Mouse (Mus musculus): ENCODE results near the gene Shmt2. TPM values are rescaled to one million over a fixed set of nuclear protein-coding genes. Genes with fewer than 3 reads are reported as not detected.

The Shmt2 gene
- total and polyA plus RNA-seq, 2 experiments from 2014 or later: 51.5 to 109 TPM

DNA sequence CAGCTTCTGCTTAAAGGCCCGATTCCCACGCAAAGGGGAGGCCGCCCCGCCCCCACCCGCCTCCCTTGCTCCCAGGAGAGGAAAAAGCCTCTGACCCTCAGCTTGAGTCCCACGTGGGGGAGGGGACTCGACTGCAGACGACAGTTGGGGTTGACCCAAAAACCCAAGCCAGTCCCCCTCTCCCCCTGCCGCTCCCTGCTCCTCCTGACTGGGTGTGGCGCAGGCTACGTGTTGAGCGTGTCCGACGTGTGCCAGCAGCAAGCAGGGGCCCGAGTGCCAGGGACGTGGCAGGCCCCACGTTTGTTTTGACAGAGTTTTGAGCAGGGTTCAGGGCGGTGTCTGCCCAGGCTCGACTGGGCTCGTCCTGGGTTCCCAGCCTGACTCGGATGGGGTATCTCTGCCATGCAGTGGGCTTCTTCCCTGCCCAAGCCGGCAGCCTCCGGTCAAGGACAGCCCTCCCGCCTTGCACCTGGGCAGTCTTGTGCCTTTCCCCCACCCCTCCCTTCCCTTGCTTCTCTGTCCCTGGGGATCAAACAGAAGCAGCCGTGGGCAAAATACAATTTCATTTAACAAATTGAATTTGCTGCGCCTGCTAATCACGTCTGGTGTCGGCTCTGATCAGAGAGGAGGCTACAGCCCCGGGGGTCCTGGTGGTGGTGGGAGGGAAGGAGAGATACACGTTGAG, 5.5 kb downstream of the Shmt2 start:
- H3K9me3 ChIP-seq (replicated peaks; ENCODE audit: control insufficient read depth, low read length): no peaks in the 10 kb centered on the region
- H3K27ac ChIP-seq (ENCODE audit: low read depth): peak overlapping the region; percentile 63
- H3K4me1 ChIP-seq (ENCODE audit: control insufficient read depth, insufficient read depth): peaks cover 32% of the 10 kb centered on the region
- peaks cover 25% of the 10 kb centered on the region for H3K27me3 ChIP-seq (ENCODE audit: control insufficient read depth, insufficient read depth, low read length)
- TF ChIP-seq CTCF (IDR thresholded peaks at IDR 0.05; ENCODE audit: low read depth): no peak
- no peak for TF ChIP-seq EP300 (IDR thresholded peaks at IDR 0.05; ENCODE audit: low read depth)
- peak overlapping the region; percentile 28; the same call in 1 of the 2 replicates for H3K9ac ChIP-seq (replicated peaks; ENCODE audit: low read depth, low read length)
- H3K4me3 ChIP-seq (ENCODE audit: low read depth, low read length): peak overlapping the region; percentile 14
- WGBS: 12% methylated on average over 26 of the region's 30 CpGs
- peaks cover 30% of the 10 kb centered on the region for H3K36me3 ChIP-seq (replicated peaks; ENCODE audit: control insufficient read depth, insufficient read depth, low read length)
- peak overlapping the region; percentile 48 for H3K4me2 ChIP-seq (ENCODE audit: low read depth, low read length)
- DNase-seq (ENCODE audit: low spot score) (peak; percentile 44), ATAC-seq (ENCODE audit: insufficient read depth, low read depth) (peak; percentile 42)

DNA sequence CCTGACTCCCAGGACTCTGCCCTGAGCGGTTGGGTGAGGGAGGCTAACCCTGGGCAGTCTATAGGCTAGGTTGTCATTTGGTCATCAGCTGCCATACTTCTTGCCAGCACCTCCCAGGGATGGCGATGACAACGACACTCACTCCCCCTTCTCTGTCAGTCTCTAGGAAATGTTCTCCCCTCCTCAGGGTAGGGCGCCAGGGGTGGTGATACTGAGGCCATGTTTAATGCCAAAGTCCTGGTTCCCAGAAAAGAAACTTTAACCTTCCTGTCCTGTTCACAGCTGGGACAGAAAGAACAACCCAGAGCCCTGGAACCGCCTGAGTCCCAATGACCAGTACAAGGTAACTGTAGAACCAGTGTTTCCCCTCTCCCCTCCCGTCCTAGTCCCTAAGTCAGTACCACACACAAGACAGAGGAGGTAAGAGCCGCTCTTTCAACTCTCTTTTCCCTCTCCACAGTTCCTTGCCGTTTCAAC, 6.2 kb downstream of the Shmt2 start:
- peak overlapping the region; percentile 63 for H3K27ac ChIP-seq (ENCODE audit: low read depth)
- H3K9me3 ChIP-seq (replicated peaks; ENCODE audit: control insufficient read depth, low read length): no peaks in the 10 kb centered on the region
- peaks cover 30% of the 10 kb centered on the region for H3K36me3 ChIP-seq (replicated peaks; ENCODE audit: control insufficient read depth, insufficient read depth, low read length)
- DNase-seq (ENCODE audit: low spot score): no peak
- no peak for TF ChIP-seq CTCF (IDR thresholded peaks at IDR 0.05; ENCODE audit: low read depth)
- no peak for TF ChIP-seq EP300 (IDR thresholded peaks at IDR 0.05; ENCODE audit: low read depth)
- H3K4me3 ChIP-seq (ENCODE audit: low read depth, low read length): peak overlapping the region; percentile 28
- WGBS: 37% methylated on average over 8 of the region's 8 CpGs
- no peak for ATAC-seq (ENCODE audit: insufficient read depth, low read depth)
- H3K27me3 ChIP-seq (ENCODE audit: control insufficient read depth, insufficient read depth, low read length): peaks cover 32% of the 10 kb centered on the region
- H3K9ac ChIP-seq (replicated peaks; ENCODE audit: low read depth, low read length): peak overlapping the region; percentile 28; the same call in 1 of the 2 replicates
- peaks cover 32% of the 10 kb centered on the region for H3K4me1 ChIP-seq (ENCODE audit: control insufficient read depth, insufficient read depth)
- H3K4me2 ChIP-seq (ENCODE audit: low read depth, low read length): peak overlapping the region; percentile 48

- peaks cover 37% of the 10 kb centered on the region for H3K27me3 ChIP-seq (ENCODE audit: control insufficient read depth, insufficient read depth, low read length)
- ATAC-seq (ENCODE audit: insufficient read depth, low read depth) (no peak), DNase-seq (ENCODE audit: low spot score) (no peak)
- peak overlapping the region; percentile 28 for H3K4me3 ChIP-seq (ENCODE audit: low read depth, low read length)
- H3K4me2 ChIP-seq (ENCODE audit: low read depth, low read length): peak overlapping the region; percentile 48
- 43% methylated on average over 9 of the region's 9 CpGs for WGBS
- 0 out of 2 replicates have a peak overlapping the region, but pooled peaks have one; percentile 17 for H3K9ac ChIP-seq (replicated peaks; ENCODE audit: low read depth, low read length)
- peaks cover 27% of the 10 kb centered on the region for H3K36me3 ChIP-seq (replicated peaks; ENCODE audit: control insufficient read depth, insufficient read depth, low read length)
- no peak for TF ChIP-seq CTCF (IDR thresholded peaks at IDR 0.05; ENCODE audit: low read depth)
- TF ChIP-seq EP300 (IDR thresholded peaks at IDR 0.05; ENCODE audit: low read depth): no peak
- peak overlapping the region; percentile 63 for H3K27ac ChIP-seq (ENCODE audit: low read depth)
- peaks cover 32% of the 10 kb centered on the region for H3K4me1 ChIP-seq (ENCODE audit: control insufficient read depth, insufficient read depth)
- H3K9me3 ChIP-seq (replicated peaks; ENCODE audit: control insufficient read depth, low read length): no peaks in the 10 kb centered on the region
Measured at GRCm38 (mm10) chr10:127515271-127515982, 6.8 kb downstream of the Shmt2 start.

DNA sequence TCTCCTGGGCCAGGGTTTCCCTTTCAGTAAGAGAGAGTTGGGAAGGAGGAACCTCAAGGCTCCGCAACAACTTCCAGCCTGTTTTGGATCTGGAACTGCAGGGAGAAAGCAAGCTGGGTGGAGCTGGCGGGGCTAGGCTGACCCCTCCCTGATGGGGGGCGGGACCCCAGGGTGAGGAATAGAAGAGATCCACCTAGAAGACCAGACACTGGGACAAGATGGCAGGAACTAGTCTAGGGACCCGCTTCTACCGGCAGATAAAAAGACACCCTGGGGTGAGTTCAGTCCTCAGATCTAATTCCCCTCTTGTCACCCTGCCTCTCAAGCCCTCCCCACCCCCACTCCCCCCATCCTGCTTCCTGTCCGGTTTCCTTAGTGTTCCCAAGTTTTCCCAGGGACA, 7.5 kb downstream of the Shmt2 start, which contains the start of gene Ndufa4l2:
TSS of gene Ndufa4l2 (plus strand) at position 204 of the 400 bp plus-strand sequence.
- 21% methylated on average over 6 of the region's 6 CpGs for WGBS
- Histone ChIP-seq H3K4me1 (ENCODE audit: control insufficient read depth, insufficient read depth) (peaks cover 32% of the 10 kb centered on the region), H3K4me3 (ENCODE audit: low read depth, low read length) (peak within 1 kb of the TSS; percentile 32), H3K36me3 (replicated peaks; ENCODE audit: control insufficient read depth, insufficient read depth, low read length) (peaks cover 21% of the 10 kb centered on the region), H3K27ac (ENCODE audit: low read depth) (peak within 1 kb of the TSS; percentile 54), H3K9me3 (replicated peaks; ENCODE audit: control insufficient read depth, low read length) (no peaks in the 10 kb centered on the region), H3K27me3 (ENCODE audit: control insufficient read depth, insufficient read depth, low read length) (peaks cover 44% of the 10 kb centered on the region), H3K9ac (replicated peaks; ENCODE audit: low read depth, low read length) (0 out of 2 replicates have a peak within 1 kb of the TSS, but pooled peaks have one; percentile 17), H3K4me2 (ENCODE audit: low read depth, low read length) (peak within 1 kb of the TSS; percentile 65)
- no peak for DNase-seq (ENCODE audit: low spot score)
- no peak for TF ChIP-seq EP300 (IDR thresholded peaks at IDR 0.05; ENCODE audit: low read depth)
- no peak for TF ChIP-seq CTCF (IDR thresholded peaks at IDR 0.05; ENCODE audit: low read depth)
- no peak for ATAC-seq (ENCODE audit: insufficient read depth, low read depth)

DNA sequence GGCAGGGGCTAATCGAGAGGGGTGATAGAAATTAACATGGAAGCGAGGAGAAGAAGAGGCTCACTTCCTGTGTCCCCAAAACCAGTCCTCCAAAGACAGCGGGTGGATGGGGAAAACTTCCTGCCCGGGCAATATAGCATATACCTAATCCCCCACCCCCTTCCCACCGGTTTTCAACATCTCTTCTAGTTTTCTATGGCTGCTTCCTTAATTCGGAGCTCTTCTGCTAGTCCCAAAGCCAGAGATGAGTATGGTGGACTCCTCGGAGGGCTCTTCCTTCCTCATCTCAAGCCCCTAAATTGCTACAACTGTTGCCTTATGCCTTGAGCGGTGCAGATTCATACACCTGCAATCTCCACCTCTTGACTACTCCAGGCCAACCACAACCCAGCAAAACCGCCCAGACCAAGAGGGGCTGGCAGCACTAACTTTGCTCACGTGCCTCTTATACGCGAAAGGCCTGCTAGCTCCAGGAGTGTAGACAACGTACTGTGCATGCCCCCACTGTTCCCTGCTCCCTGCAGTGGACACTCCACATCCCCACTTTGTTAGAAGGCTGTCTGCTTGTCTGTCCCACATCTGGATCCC, 8.0 kb downstream of the Shmt2 start:
- no peak overlapping the region for H3K27ac ChIP-seq (ENCODE audit: low read depth)
- H3K4me1 ChIP-seq (ENCODE audit: control insufficient read depth, insufficient read depth): peaks cover 33% of the 10 kb centered on the region
- 28% methylated on average over 13 of the region's 13 CpGs for WGBS
- H3K9me3 ChIP-seq (replicated peaks; ENCODE audit: control insufficient read depth, low read length): no peaks in the 10 kb centered on the region
- ATAC-seq (ENCODE audit: insufficient read depth, low read depth) (no peak), DNase-seq (ENCODE audit: low spot score) (no peak)
- H3K36me3 ChIP-seq (replicated peaks; ENCODE audit: control insufficient read depth, insufficient read depth, low read length): peaks cover 17% of the 10 kb centered on the region
- H3K27me3 ChIP-seq (ENCODE audit: control insufficient read depth, insufficient read depth, low read length): peaks cover 50% of the 10 kb centered on the region
- H3K4me2 ChIP-seq (ENCODE audit: low read depth, low read length): peak overlapping the region; percentile 65; the same call in 1 of the 2 replicates
- no peak for TF ChIP-seq CTCF (IDR thresholded peaks at IDR 0.05; ENCODE audit: low read depth)
- no peak for TF ChIP-seq EP300 (IDR thresholded peaks at IDR 0.05; ENCODE audit: low read depth)
- H3K4me3 ChIP-seq (ENCODE audit: low read depth, low read length): peak overlapping the region; percentile 28; the same call in 1 of the 2 replicates
- H3K9ac ChIP-seq (replicated peaks; ENCODE audit: low read depth, low read length): no peak overlapping the region

Measured in heart, postnatal 0 days (tissue).